Mouse (Mus musculus) lung, postnatal 0 days (tissue): ENCODE data around the gene Fbxl12. TPM values are rescaled to one million over a fixed set of nuclear protein-coding genes. Genes with fewer than 3 reads are reported as not detected.

ENCODE experiments used
- ATAC-seq: fragments of 200-750 bp; cut with Nextera tagmentation; 2 replicates; pipeline ENCODE4 v1.8.0; 2017; ENCODE audit warnings: moderate library complexity
- DNase-seq: peaks from one replicate; pipeline ENCODE4 v3.0.0-alpha.2; 2016; ENCODE audit warnings: low spot score
- H3K27ac ChIP-seq: fragments of 300-500 bp; sonication (generic); 2 replicates; pipeline ENCODE4 v1.5.1; 2014; ENCODE audit warnings: antibody characterized with exemption, mild to moderate bottlenecking, low read length, mixed read lengths
- H3K27me3 ChIP-seq: fragments of 300-500 bp; sonication (generic); replicated peaks from 2 replicates; pipeline ENCODE4 v1.6.1; 2014; ENCODE audit warnings: low read length, mixed read lengths; ENCODE audit not compliant: insufficient read depth
- H3K36me3 ChIP-seq: fragments of 300-500 bp; sonication (generic); 2 replicates; pipeline ENCODE4 v1.6.1; 2014; ENCODE audit warnings: low read length, mixed read lengths; ENCODE audit not compliant: insufficient read depth
- H3K4me1 ChIP-seq: fragments of 300-500 bp; sonication (generic); 2 replicates; pipeline ENCODE4 v1.6.1; 2014; ENCODE audit warnings: antibody characterized with exemption, low read depth, low read length, mixed read lengths; ENCODE audit not compliant: insufficient read depth
- H3K4me2 ChIP-seq: fragments of 300-500 bp; sonication (generic); replicated peaks from 2 replicates; pipeline ENCODE4 v1.6.1; 2014; ENCODE audit warnings: low read depth, mild to moderate bottlenecking, low read length, moderate library complexity, mixed read lengths
- H3K4me3 ChIP-seq: fragments of 300-500 bp; sonication (generic); 2 replicates; pipeline ENCODE4 v1.5.1; 2014; ENCODE audit warnings: low read depth, low read length
- H3K9ac ChIP-seq: fragments of 300-500 bp; sonication (generic); replicated peaks from 2 replicates; pipeline ENCODE4 v1.6.1; 2014; ENCODE audit warnings: low read depth, mild to moderate bottlenecking
- H3K9me3 ChIP-seq: fragments of 300-500 bp; sonication (generic); 2 replicates; pipeline ENCODE4 v1.6.1; 2016; ENCODE audit warnings: low read length, mixed read lengths
- CTCF ChIP-seq: IDR thresholded peaks from 2 replicates; pipeline ENCODE4 v1.5.1; 2016; ENCODE audit warnings: antibody characterized with exemption, mild to moderate bottlenecking
- EP300 ChIP-seq: IDR thresholded peaks from 2 replicates; pipeline ENCODE4 v1.6.1; 2016; ENCODE audit warnings: antibody characterized with exemption, mild to moderate bottlenecking, control low read depth
- WGBS: fragments of 180-500 bp; shearing (Covaris S2); extraction: QIAGEN DNeasy Blood & Tissue Kit; methylation state at CpG from one replicate; pipeline ENCODE4 v1.1.7; 2014; 5-methylcytosine and 5-hydroxymethylcytosine counted together
- polyA plus RNA-seq: library from polyadenylated mRNA; unstranded; fragments of >200 nt; fragmentation: Nextera tagmentation; extraction: Ambion mirVana; gene quantifications from 2 replicates; pipeline ENCODE4 v1.2.1, GENCODE M21; 2015

Fbxl12 gene
- polyA plus RNA-seq, 1 experiment from 2014 or later = 19.2 TPM

DNA sequence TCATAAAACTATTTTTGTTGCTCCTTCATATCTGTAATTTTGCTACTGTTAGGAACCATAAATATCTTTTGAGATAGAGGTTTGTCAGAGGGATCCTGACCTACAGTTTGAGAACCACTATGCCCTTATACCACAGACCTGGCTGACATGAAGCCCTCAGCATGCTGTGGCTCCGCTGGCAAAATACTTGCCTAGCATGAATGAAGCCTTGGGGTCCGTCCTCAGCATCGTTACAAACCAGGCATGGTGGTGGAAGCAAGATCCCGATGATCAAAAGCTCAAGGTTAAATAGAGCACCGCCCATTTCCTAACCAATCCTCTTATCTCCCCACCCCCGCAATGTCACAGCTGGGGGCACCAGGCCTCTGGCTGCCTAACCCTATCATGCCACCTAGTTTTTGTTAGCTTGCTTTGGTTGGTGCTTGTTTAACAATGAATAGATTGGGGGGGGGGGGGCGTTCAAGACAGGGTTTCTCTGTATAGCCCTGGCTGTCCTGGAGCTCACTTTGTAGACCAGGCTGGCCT lies 22.0 kb upstream of the Fbxl12 start:
- no peak for ATAC-seq
- no peaks in the 10 kb centered on the region for H3K27me3 ChIP-seq

DNA sequence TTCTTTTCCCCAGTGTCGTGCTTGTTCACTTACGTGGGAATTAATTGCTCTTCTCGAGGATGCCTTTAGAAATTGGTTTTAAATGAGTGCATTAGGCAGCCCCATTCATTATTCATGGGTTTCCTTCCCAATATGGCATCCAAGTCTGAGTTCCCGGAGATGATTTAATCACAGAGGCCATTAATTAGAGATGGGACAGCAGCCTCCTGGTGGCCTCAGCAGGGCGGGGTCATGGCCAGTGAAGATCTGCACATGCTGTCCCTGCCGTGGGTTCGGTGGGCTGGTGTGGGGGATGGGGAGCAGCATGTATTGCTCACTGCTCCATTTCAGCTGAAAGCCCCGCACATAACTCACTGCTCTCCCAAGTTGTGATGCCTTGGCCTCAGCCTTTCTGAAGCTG lies 21.4 kb upstream of the Fbxl12 start:
- ATAC-seq (no peak), DNase-seq (no peak)
- WGBS = 36% methylated on average over 8 of the region's 8 CpGs
- Histone ChIP-seq H3K27me3 (no peaks in the 10 kb centered on the region), H3K27ac (no peak overlapping the region), H3K36me3 (peaks cover 13% of the 10 kb centered on the region), H3K9ac (no peak overlapping the region), H3K4me3 (no peak overlapping the region), H3K4me1 (no peaks in the 10 kb centered on the region), H3K9me3 (no peaks in the 10 kb centered on the region), H3K4me2 (no peak overlapping the region)
- TF ChIP-seq CTCF = no peak
- TF ChIP-seq EP300 = no peak

More for the DNA sequence above, 22.0 kb upstream of the Fbxl12 start:
- H3K36me3 ChIP-seq = peaks cover 13% of the 10 kb centered on the region
- H3K27ac ChIP-seq = no peak overlapping the region
- H3K4me2 ChIP-seq = no peak overlapping the region
- no peaks in the 10 kb centered on the region for H3K4me1 ChIP-seq
- 8% methylated on average over 7 of the region's 7 CpGs for WGBS
- H3K9me3 ChIP-seq = no peaks in the 10 kb centered on the region
- no peak for DNase-seq
- no peak overlapping the region for H3K9ac ChIP-seq
- H3K4me3 ChIP-seq = no peak overlapping the region
- TF ChIP-seq CTCF = no peak
- no peak for TF ChIP-seq EP300

DNA sequence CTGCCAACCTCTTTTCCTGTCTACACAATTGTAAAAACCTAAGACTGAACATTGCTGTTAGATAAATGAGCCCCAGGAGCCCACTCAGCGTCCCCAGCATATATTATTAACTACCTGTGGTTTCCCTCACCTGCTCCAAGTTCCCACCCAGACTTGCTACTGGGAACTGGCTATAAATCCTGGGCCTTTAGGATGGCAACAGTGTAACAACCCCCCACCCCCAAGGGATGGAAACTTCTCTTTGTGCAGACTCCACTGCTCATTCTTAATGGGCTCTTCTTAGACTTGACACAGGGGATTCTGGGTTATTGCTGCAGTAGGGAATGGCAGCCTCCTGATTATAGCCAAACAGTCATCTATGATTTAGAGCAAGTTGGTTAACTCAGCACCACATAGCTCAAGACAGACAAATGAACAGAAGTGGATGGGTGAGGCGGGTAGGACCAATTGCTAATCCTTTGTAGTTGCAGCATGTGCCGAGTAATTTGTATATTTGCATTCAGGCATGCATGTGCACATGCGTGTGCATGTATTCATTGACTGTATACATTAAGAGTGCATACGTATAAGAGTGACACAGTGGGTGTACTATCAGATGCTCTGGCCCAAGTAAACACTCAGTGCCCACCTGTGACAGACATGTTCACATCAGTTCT lies 20.5 kb upstream of the Fbxl12 start:
- TF ChIP-seq CTCF (no peak), EP300 (no peak)
- H3K27ac ChIP-seq = no peak overlapping the region
- no peak overlapping the region for H3K9ac ChIP-seq
- H3K27me3 ChIP-seq = no peaks in the 10 kb centered on the region
- ATAC-seq (no peak), DNase-seq (no peak)
- no peak overlapping the region for H3K4me2 ChIP-seq
- H3K36me3 ChIP-seq = peaks cover 13% of the 10 kb centered on the region
- WGBS = 69% methylated on average over 5 of the region's 5 CpGs
- no peaks in the 10 kb centered on the region for H3K4me1 ChIP-seq
- no peaks in the 10 kb centered on the region for H3K9me3 ChIP-seq
- no peak overlapping the region for H3K4me3 ChIP-seq

DNA sequence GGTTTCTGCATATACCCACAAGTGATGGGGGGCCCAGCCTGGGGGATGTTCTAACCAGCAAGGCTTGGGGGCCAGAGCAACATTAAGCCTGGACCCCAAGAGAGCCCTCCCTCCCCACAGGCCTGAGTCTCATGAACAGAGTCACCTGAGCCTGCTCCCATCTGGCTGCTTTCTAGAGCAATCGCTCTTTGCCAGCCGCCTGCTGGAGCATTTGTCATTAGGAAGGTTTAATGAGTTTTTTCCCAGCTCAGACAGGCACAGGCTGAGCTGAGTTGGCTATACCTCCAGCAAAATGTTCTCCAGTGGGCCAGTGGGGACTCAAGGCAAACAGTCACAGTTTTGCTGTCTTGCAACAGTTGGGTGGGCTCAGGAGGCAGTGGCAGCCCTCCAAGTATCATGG lies 19.8 kb upstream of the Fbxl12 start:
- H3K27ac ChIP-seq = no peak overlapping the region
- peaks cover 13% of the 10 kb centered on the region for H3K36me3 ChIP-seq
- no peak for ATAC-seq
- H3K4me3 ChIP-seq = no peak overlapping the region
- H3K9ac ChIP-seq = no peak overlapping the region
- H3K27me3 ChIP-seq = no peaks in the 10 kb centered on the region
- H3K4me1 ChIP-seq = no peaks in the 10 kb centered on the region
- 77% methylated on average over 2 of the region's 2 CpGs for WGBS
- no peak for DNase-seq
- H3K4me2 ChIP-seq = no peak overlapping the region
- TF ChIP-seq CTCF = no peak
- TF ChIP-seq EP300 = no peak
- H3K9me3 ChIP-seq = no peaks in the 10 kb centered on the region

DNA sequence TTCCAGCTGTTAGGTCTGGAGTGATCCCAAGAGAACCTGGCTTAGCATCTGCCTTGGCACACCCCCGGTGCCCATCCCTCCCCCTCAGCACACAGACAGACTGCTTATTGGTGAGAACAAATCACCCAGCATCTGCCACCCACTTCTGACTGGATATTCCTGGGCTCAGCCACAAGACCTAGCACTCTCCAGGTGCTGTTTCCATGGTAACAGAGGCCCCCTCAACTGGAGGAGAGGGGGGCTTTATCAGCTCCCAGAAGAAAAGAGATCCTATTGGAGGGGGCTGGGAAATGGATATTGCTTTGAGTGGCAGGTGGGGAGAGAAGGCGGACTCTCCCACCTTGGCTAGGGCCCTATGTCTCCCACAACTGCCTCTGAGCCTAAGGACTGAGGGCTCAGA lies 19.4 kb upstream of the Fbxl12 start:
- no peaks in the 10 kb centered on the region for H3K27me3 ChIP-seq
- no peak overlapping the region for H3K4me3 ChIP-seq
- DNase-seq (no peak), ATAC-seq (no peak)
- no peak overlapping the region for H3K4me2 ChIP-seq
- no peak overlapping the region for H3K27ac ChIP-seq
- peaks cover 13% of the 10 kb centered on the region for H3K36me3 ChIP-seq
- H3K9me3 ChIP-seq = no peaks in the 10 kb centered on the region
- H3K9ac ChIP-seq = no peak overlapping the region
- H3K4me1 ChIP-seq = no peaks in the 10 kb centered on the region
- TF ChIP-seq CTCF = no peak
- no peak for TF ChIP-seq EP300
- WGBS = 91% methylated on average over 2 of the region's 2 CpGs

DNA sequence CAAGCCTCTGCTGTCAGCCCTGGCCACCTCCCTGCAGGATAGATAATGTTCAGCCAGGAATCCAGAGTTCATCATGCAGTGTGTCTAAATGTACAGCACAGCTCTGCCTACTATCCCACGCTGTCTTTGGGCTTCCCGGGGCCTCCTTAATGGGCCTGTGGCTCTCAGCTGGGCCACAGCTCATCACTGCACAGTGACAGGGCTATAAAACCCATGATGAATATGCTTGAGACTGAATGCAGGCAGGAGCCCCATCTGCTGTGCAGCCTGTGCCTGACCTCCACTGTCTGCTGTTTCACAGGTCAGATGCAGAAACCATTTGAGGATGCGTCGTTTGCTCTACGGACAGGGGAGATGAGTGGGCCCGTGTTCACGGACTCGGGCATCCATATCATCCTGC lies 18.3 kb upstream of the Fbxl12 start:
- H3K36me3 ChIP-seq = peaks cover 13% of the 10 kb centered on the region
- DNase-seq = no peak
- no peaks in the 10 kb centered on the region for H3K9me3 ChIP-seq
- no peaks in the 10 kb centered on the region for H3K4me1 ChIP-seq
- H3K9ac ChIP-seq = no peak overlapping the region
- no peak overlapping the region for H3K27ac ChIP-seq
- H3K27me3 ChIP-seq = no peaks in the 10 kb centered on the region
- TF ChIP-seq CTCF = no peak
- no peak overlapping the region for H3K4me3 ChIP-seq
- WGBS = 95% methylated on average over 8 of the region's 8 CpGs
- no peak overlapping the region for H3K4me2 ChIP-seq
- ATAC-seq = no peak
